Mouse (Mus musculus) splenic B cell, adult 2 months (primary cell): Measurements from ENCODE around the gene Dgke.
"Not testable (repeated sequence)": the region's sequence is repeated elsewhere in the genome, so short reads cannot be mapped to it uniquely, and the experiment has no call there.

Experiments
- DNase-seq: peaks from one replicate; pipeline ENCODE4 v3.0.0-alpha.2; 2011; ENCODE audit warnings: low read depth, low spot score
- H3K27me3 ChIP-seq: 2 replicates; pipeline ENCODE4 v1.6.1; 2012; ENCODE audit warnings: mild to moderate bottlenecking, low read length, moderate library complexity, mixed read lengths; ENCODE audit not compliant: control insufficient read depth, poor library complexity, insufficient read depth, severe bottlenecking
- H3K36me3 ChIP-seq: 2 replicates; pipeline ENCODE4 v1.6.1; 2012; ENCODE audit warnings: mild to moderate bottlenecking, low read length, moderate library complexity, mixed read lengths; ENCODE audit not compliant: control insufficient read depth, poor library complexity, insufficient read depth, severe bottlenecking

Gene Dgke

DNA sequence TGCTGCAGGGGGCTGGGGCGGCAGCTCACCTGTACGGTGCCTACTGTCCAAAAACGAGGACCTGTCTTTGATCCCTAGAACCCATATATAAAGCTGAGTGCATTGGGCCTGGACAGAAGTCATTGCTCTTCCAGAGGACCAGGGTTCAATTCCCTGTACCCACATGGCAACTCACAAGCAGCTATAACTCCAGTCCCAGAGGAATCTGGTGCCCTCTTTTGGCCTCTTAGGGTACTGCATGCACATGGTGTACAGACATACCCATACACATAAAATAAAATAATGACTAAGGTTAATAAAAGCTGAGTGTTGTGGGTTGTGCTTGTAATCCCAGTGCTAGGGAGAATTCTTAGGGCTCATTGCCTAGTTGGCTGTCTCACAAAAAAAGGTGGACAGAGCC lies 1.4 kb downstream of the Dgke start:
- peak; percentile 62 for DNase-seq
- Histone ChIP-seq H3K27me3 (no peaks in the 10 kb centered on the region), H3K36me3 (no peaks in the 10 kb centered on the region)

DNA sequence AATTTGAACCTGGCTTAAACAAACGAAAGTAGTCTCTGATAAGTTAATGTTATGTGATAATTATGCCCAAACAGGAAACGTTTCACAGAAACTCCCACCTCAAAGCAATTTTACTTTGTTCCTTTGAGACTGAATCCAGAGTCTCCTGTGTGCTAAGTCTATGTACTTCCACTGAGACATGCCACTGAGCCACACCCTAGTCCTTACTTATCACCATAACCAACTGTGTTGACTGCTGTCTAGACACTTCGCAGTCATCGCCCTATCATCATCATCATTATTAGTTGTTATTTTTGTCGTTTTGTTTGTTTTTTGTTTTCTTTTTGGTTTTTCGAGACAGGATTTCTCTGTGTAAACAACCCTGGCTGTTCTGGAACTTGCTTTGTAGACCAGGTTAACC lies 2.3 kb downstream of the Dgke start:
- Histone ChIP-seq H3K36me3 (no peaks in the 10 kb centered on the region), H3K27me3 (no peaks in the 10 kb centered on the region)
- no peak for DNase-seq

DNA sequence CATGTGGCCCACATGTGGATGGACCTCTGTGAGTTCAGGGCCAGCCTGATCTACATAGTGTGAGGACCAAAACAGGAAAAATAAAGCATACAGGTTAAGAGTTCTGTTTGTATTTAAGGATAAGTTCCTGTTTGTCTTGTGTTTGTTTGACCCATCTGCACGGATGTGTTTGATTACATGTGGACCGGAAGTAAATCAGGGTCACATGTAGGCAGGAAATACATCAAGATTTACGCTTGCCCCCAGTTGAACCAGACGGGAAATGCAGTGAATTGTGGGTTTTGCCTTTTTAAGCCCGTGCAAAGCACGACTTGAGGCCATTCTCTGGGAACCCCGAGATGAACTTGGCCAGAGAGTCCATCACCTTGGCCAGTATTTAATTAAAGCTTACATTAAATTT lies 5.3 kb downstream of the Dgke start:
- peak; percentile 68 for DNase-seq
- no peaks in the 10 kb centered on the region for H3K36me3 ChIP-seq
- no peaks in the 10 kb centered on the region for H3K27me3 ChIP-seq

DNA sequence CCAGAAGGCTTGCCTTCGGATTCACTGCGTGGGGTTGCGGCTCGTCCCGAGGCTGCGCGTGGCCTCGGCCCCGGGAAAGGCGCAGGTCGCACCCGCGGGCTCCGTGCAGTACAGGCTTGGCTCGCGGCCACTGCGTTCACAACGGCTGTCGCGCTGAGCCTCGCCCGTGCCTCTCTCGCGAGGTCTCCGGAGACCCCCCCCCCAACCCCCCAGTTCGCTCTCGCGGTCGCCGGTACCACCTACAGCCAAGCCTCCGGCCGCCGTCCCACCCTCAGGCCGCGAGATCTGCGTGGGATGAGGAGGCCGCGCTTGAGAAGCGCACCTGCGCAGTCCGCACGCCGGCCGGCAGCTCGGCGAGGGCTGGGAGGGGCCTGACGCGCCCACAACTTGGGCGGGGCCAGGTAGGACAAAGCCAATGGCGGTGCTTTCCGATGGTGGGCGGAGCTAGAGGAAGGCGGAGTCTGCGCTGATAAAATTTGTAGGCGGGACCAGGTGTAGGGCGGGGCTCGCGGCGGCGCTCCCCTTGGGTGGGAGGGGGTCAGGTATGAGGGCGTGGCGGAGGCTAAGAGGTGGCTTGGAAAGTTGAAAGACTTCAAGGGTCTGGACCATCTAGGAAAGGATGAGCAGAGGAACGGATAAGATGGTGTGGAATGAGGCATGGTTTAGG lies 6.1 kb downstream of the Dgke start:
- Histone ChIP-seq H3K36me3 (no peaks in the 10 kb centered on the region), H3K27me3 (no peaks in the 10 kb centered on the region)
- peak; percentile 96 for DNase-seq

DNA sequence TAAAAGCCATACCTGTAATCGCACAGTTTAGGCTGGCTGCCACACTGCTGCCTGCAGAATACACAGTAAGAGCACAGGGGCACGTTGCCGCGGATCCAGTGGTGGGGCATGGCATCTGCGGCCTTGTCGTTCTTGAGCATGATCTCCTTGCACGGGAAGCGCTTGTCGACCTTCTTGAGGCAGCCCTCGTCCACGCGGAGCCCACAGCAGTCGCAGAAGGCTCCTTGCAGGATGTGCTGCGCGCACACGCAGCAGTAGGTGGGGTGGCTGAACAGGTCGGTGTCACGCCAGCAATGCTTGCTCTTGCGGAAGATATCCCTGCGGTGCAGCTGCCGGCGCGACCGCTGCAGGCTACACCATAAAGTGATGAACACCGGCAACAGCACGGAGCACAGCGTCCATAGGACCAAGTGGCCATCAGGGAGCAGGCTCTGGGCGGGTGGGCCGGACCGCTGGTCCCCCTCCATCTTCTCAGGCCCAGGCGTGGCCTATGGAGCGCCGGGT lies 6.7 kb downstream of the Dgke start:
- Histone ChIP-seq H3K36me3 (no peaks in the 10 kb centered on the region), H3K27me3 (no peaks in the 10 kb centered on the region)
- DNase-seq = peak; percentile 59

DNA sequence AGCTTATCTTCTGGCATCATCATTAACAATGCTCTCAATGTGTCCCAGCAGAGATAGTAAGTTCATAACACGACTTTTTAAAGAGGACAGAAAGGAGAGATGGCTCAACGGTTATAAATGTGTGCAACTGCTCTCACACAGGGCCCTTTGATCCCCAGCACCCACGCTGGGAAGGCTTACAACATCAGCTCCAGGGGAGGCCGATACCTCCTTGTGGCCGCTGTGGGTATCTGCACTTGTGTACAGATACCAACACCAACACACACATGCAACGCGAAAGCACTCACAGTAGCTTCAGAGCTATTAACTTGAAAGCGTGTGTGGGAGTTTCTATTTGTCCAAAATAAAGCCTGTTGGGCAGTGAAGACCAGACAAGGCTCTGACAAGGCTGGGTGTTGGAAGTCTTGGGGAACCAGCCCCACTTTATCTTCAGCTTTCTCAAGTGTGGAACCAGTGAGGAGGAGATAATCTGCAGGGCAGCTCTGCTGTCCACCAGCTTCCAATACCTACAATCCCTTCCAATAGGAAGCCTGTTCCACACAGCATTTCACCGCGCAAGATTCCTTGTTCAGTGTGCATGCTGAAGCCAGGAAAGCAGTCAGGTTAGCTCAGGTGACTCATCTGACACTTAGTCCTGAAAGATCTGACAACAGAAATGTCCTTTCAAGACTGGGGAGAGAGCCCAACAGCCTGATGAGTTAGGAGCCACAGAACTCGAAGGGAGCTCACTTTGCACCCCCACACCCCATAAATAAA lies 8.0 kb downstream of the Dgke start:
- Histone ChIP-seq H3K27me3 (no peaks in the 10 kb centered on the region), H3K36me3 (peaks cover 3% of the 10 kb centered on the region; the same call in 1 of the 2 replicates)
- DNase-seq = peak; percentile 51

DNA sequence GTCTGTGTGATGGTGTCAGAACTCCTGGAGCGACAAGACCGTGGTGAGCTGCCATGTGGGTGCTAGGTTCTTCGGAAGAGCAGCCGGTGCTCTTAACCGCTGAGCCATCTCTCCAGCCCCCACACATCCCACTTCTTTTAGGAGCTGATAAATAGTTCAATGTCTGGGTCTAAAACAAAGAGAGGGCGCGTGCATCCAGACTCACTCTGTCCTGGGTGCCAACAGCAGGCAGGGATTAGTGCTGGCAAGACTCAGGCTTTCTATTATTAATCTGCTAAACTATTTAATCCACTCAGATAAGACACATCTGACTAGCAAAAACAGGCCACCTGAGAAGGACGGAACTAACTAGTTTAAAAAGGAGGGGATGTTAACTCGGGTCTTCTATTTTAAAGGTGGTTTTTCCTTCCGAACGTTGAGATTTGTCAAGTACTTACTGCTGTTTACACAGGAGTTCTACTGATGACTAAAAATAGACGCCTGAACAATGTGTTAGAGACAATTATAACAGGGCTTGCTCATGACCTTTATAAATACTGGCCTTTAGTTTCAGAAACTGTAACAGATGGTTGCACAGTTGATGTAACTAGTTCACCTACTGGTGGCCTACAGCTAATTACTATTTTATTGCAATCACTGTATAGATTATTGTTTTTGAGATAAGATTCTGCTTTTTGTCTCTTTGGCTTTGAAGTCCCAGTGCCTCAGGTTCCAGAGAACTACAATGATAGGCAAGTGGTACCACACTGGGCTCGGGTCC lies 10.5 kb downstream of the Dgke start:
- DNase-seq = no peak
- H3K27me3 ChIP-seq = no peaks in the 10 kb centered on the region
- peaks cover 3% of the 10 kb centered on the region; the same call in 1 of the 2 replicates for H3K36me3 ChIP-seq

DNA sequence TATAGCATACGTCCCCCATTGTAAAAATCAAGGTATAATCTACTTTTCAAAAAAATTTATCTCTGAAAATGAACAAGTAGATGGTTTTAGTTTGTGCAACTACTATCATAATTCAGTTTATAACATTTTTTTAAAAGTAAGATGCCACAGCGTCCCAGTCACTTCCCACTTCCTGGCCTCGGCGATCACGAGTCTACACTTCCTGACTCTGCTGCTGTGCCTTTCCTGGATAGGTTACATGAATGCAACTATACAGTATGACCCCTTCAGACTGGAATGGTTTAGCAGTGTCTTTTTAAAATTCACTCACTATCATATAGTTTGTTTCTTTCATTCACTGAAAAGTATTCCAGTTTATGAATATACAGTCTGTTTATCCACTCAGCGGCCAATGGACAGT lies 14.9 kb downstream of the Dgke start:
- Histone ChIP-seq H3K36me3 (peaks cover 6% of the 10 kb centered on the region; the same call in 1 of the 2 replicates), H3K27me3 (no peaks in the 10 kb centered on the region)
- no peak for DNase-seq

DNA sequence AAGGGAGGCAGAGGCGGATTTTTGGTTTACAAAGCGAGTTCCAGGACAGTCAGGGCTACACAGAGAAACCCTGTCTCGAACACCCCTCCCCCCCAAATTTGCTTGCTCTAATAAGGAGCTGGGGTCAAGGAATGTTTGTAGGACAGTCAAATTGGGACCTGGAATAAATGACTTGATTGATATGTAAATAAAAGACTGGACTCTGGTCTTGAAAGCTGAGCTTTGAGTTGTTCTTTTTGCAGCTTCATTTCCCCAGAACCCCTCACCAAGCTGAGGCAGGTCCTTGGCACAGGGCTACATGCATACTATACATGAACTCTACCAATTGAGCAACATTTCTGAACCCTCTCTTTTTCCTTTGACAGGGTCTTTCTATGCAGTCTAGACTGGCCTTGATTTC lies 20.6 kb downstream of the Dgke start:
- Histone ChIP-seq H3K27me3 (no peaks in the 10 kb centered on the region), H3K36me3 (peaks cover 13% of the 10 kb centered on the region)
- DNase-seq = no peak

DNA sequence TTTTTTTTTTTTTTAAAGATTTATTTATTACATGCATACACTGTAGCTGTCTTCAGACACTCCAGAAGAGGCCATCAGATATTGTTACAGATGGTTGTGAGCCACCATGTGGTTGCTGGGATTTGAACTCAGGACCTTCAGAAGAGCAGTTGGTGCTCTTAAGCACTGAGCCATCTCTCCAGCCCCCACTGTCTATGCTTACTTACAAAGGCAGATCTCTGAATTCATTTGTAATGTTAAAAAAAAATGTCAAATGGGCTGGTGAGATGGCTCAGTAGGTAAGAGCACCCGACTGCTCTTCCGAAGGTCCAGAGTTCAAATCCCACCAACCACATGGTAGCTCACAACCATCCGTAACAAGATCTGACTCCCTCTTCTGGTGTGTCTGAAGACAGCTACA lies 21.1 kb downstream of the Dgke start:
- not testable (repeated sequence) for H3K27me3 ChIP-seq, DNase-seq
- H3K36me3 ChIP-seq = peaks cover 15% of the 10 kb centered on the region

DNA sequence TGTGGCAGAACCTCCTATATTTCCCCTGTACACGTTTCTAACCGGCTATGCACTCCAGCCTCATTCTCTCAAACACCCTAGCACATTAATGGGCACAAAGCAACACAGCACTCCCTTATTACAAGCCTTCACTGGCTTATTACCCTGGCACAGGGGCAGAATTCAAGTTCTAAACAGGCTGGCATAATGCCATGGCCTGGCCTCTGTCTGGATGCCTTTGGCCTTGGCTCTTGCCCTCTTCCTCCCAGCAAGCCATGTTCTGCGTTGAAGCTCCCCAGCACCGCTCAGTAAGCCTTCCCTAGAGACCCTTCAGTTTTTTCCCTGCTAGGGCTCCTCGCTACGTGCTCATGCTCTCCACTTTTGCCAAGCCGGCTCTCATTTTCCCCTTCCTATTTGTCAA lies 23.6 kb downstream of the Dgke start:
- peaks cover 19% of the 10 kb centered on the region for H3K36me3 ChIP-seq
- no peaks in the 10 kb centered on the region for H3K27me3 ChIP-seq
- no peak for DNase-seq

DNA sequence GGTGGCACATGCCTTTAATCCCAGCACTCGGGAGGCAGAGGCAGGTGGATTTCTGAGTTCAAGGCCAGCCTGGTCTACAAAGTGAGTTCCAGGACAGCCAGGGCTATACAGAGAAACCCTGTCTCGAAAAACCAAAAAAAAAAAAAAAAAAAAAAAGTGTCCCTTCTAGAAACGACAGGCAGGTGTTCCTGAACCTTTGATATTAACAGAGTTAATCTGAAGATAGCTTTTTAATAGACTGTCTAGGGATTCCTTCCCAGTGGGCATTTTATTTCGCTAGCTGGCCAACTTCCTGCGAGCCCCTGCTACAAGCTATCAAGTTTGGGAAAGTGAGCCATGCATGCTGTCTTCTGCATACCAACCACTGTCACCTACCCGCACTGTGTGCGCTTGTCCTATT lies 25.6 kb downstream of the Dgke start:
- H3K27me3 ChIP-seq, DNase-seq: not testable (repeated sequence)
- H3K36me3 ChIP-seq = peaks cover 18% of the 10 kb centered on the region

DNA sequence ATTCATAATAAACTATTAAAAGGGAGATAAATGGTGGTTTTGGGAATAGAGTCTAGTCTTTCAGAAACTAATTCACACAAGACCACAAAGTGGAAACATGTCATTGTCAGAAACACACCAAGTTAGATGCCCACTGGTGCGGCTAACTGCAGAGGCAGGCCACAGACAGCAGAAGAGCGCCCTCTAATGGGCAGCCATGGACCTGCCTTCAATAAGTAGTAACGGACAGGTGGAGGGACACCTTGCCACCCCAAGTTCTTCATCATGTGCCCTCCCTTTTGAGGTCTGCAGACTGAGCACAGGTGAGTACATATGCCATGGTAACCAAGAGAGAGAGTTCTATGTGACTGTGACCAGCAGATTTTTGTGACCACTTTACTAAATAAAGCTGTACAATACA lies 27.3 kb downstream of the Dgke start:
- Histone ChIP-seq H3K27me3 (no peaks in the 10 kb centered on the region), H3K36me3 (peaks cover 9% of the 10 kb centered on the region; the same call in 1 of the 2 replicates)
- DNase-seq = peak; percentile 90

DNA sequence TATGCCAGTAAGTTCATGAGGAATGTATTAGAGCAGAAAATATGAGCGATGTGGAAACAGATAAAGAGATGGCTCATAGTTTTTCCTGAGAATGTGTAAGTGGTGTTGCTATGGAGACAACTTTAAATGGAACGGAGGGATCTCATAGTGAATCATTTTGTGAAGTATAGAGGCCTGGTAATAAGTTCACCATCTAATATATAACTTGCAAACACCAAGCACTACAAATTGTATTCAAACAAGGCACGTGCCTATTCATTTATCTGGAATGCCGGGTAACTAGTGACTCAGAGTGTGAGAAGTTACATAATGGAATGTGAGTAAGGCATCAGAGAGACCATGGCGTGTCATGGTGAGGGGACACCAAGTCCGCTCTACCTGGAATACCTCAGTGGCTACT lies 28.2 kb downstream of the Dgke start:
- no peaks in the 10 kb centered on the region for H3K27me3 ChIP-seq
- no peak for DNase-seq
- H3K36me3 ChIP-seq = peaks cover 9% of the 10 kb centered on the region; the same call in 1 of the 2 replicates

DNA sequence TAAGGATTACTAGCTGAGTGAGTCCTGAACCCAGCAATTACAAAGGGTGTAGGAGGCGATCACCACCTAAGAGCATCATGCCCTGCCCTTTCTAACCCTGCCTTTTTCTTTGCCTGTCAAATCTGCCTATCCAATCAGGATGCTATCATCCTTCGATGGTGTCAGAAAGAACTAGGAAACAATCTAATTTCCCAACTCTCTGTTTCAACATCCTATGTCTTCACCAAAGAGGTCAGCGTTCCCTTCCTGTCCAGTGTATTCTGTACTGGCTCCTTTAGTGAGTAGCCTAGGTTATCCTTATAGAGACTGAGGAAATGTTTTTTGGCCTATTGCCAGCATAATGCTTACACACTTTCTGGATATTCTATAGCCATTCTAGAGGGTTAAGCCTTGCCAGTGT lies 31.1 kb downstream of the Dgke start:
- 0 out of 2 replicates have a peak, but pooled peaks cover 5% of the 10 kb centered on the region for H3K36me3 ChIP-seq
- no peaks in the 10 kb centered on the region for H3K27me3 ChIP-seq
- DNase-seq = no peak
